Mouse (Mus musculus) cerebellum, adult 2 months (tissue): ENCODE results near the gene Plxna2. TPM values are rescaled to one million over a fixed set of nuclear protein-coding genes. Genes with fewer than 3 reads are reported as not detected.

Experiments
- DNase-seq, 2 experiments: peaks; one replicate each; pipeline ENCODE4 v3.0.0; 2021
- H3K27ac ChIP-seq: fragments of 200-500 bp; 2 replicates; pipeline ENCODE4 v1.5.1; 2012; ENCODE audit warnings: low read length, control low read depth, inconsistent platforms; ENCODE audit not compliant: insufficient read depth
- H3K27me3 ChIP-seq: fragments of 200-500 bp; 2 replicates; pipeline ENCODE4 v1.6.1; 2012; ENCODE audit warnings: inconsistent platforms, mild to moderate bottlenecking, low read length, moderate library complexity; ENCODE audit not compliant: control insufficient read depth, insufficient read depth
- H3K4me1 ChIP-seq: fragments of 200-500 bp; 2 replicates; pipeline ENCODE4 v1.6.1; 2011; ENCODE audit warnings: low read length; ENCODE audit not compliant: control insufficient read depth, insufficient read depth
- H3K4me3 ChIP-seq: fragments of 200-500 bp; replicated peaks from 2 replicates; pipeline ENCODE3; 2011; ENCODE audit warnings: mild to moderate bottlenecking, low read depth, low read length, control low read depth; ENCODE audit not compliant: insufficient read depth
- CTCF ChIP-seq: fragments of 200-500 bp; IDR thresholded peaks from 2 replicates; pipeline ENCODE4 v1.5.1; 2011; ENCODE audit warnings: low read depth, mild to moderate bottlenecking, control low read depth, low read length, moderate library complexity, borderline replicate concordance; ENCODE audit not compliant: insufficient read depth
- POLR2A ChIP-seq: fragments of 200-500 bp; IDR thresholded peaks from 2 replicates; pipeline ENCODE4 v1.6.1; 2011; ENCODE audit warnings: low read length, control low read depth, borderline replicate concordance; ENCODE audit not compliant: insufficient read depth
- WGBS: fragments of 180-500 bp; shearing (Covaris S2); methylation state at CpG from one replicate; pipeline ENCODE4 v1.1.7; 2018; 5-methylcytosine and 5-hydroxymethylcytosine counted together
- polyA plus RNA-seq: library from polyadenylated mRNA; depleted of rRNA; stranded (reverse); fragments of >200 nt; gene quantifications from 2 replicates; pipeline ENCODE4 v1.2.3, GENCODE M21; 2012

The Plxna2 gene
- polyA plus RNA-seq, 1 experiment, result 18.0 TPM

DNA sequence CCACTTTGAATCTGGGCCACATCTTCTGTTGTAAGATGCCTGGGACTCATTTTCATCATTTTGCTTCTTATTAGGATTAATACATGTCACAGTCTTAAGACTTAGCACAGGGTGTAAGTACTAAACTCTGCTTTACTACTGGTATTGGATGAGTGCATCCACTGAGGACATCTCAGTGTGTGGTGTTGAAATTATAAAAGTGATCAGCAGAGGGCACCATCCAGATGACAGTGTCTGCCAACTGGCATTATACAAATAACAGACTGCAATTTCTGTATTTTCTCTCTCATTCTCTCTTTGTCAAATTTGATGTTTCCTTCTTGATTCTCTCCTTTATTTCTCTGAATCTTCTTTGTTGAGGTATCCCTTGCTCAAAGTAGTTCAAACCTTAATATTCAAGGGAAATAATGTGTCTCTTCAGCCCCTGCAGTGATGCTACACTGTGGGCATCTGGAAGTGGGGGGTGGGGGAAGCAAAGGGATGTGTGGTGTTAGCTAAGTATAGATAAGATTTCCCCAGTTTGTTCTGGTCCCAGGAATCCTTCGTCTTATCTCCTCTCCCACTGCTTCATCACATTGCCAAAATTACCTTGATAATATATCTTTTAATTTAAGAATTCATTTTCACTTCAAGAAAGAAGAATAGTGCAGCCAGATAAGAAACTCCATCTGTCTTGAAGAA is 221.4 kb downstream of the Plxna2 start:
- no peak overlapping the region for H3K4me3 ChIP-seq
- TF ChIP-seq CTCF (peak; percentile 49; the same call in 1 of the 2 replicates), POLR2A (no peak)
- no peak overlapping the region for H3K27ac ChIP-seq
- H3K27me3 ChIP-seq, result no peaks in the 10 kb centered on the region; the same call in 1 of the 2 replicates
- 38% methylated on average over 1 of the region's 1 CpGs for WGBS
- peak; percentile 24 to 32 for DNase-seq
- no peaks in the 10 kb centered on the region for H3K4me1 ChIP-seq

DNA sequence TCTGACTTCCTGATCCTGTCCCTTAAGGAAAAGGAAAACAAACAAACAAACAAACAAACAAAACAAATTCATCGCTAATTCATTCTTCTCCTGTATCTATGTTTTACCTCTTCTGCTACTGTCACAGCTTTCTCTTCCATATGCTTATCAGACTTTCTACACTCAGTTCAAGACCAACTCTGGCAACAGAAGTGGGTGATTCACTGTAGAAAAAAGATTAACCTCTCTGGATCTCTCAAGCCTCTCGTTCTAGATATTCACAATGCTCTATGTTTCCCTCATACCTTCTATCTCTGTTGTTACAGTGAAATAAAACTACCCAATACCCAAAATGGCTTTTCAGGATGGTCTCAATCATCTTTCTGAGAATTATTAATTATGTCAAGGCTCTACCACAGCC is 225.0 kb downstream of the Plxna2 start:
- H3K27me3 ChIP-seq, result no peaks in the 10 kb centered on the region; the same call in 1 of the 2 replicates
- TF ChIP-seq CTCF (no peak), POLR2A (no peak)
- no peaks in the 10 kb centered on the region for H3K4me1 ChIP-seq
- WGBS, result 87% methylated on average over 2 of the region's 2 CpGs
- no peak overlapping the region for H3K4me3 ChIP-seq
- no peak for DNase-seq
- H3K27ac ChIP-seq, result no peak overlapping the region

DNA sequence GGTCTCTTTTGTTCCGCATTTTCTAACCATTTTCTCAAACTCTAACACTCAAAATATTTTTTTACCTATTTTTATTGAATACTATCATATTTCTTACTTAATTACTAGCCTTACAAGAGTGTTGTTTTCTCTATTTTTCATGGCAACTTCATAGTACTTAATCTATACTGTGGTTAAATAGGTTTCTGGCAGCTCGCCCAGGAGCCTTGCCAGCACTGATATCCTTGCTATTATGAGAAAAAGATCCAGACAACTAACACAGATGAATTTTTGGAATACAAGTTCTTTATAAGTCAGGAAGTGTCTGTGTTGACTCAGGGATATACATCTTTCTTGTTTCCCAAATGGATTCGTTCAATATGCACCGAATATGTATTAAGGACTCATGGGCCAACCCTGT is 229.0 kb downstream of the Plxna2 start:
- DNase-seq, result no peak
- no peak for TF ChIP-seq CTCF
- no peak for TF ChIP-seq POLR2A
- no peak overlapping the region for H3K4me3 ChIP-seq
- H3K4me1 ChIP-seq, result no peaks in the 10 kb centered on the region
- 90% methylated on average over 4 of the region's 4 CpGs for WGBS
- H3K27me3 ChIP-seq, result no peaks in the 10 kb centered on the region; the same call in 1 of the 2 replicates
- no peak overlapping the region for H3K27ac ChIP-seq

DNA sequence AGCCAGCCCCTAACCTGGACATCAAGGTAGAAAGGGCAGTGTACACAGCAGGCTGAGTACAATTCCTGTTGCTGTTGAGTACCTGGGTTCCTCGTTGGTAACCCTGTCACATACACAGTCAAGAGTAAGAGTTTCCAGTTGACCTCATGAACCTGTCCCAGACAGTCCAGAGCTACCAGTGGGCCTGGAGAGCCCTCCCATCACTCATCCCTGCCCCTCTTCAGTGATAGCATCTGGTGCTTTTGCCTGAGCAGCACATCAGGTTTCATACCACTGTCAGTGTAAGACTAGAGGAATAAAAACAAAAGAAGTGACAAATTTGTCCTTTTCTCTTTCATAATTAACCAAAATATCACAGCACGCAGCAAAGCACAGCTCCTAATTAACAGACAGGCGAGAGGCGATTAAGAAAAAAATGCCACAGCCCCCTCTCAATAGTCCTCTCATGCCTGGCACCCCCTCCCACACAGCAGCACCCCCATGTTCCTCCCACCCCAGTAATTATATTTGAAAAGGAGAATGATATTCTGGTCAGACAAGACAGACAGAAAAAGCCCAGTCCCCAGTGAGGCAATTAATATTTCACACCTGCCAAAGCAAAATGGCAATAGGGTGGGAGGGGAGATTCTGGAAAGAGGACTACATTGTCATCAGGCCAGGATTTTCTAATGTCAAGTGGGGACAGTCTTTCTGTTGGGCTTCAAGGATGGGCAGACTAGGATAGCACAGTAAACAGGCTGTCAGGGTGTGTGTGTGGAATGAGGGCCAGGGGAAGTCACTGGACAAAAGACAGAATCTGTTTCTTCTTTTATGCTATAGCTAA is 233.4 kb downstream of the Plxna2 start:
- Histone ChIP-seq H3K4me1 (no peaks in the 10 kb centered on the region), H3K27me3 (no peaks in the 10 kb centered on the region), H3K27ac (no peak overlapping the region), H3K4me3 (no peak overlapping the region)
- WGBS, result 81% methylated on average over 4 of the region's 4 CpGs
- no peak for DNase-seq
- TF ChIP-seq POLR2A (no peak), CTCF (no peak)

DNA sequence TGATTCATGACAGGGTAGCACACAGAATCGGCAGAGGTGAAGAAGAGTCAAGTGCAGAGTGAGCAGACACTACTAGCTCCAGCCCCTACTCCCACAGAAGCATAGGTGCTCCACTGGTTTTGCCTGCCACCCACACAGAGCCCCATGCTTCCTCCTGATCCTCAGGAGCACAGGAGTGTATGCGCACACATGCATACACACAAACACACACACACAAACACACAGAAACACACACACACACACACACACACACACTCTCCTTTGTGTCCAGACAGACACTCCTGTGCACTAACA is 234.0 kb downstream of the Plxna2 start:
- Histone ChIP-seq H3K4me1 (no peaks in the 10 kb centered on the region), H3K4me3 (no peak overlapping the region), H3K27me3 (no peaks in the 10 kb centered on the region), H3K27ac (no peak overlapping the region)
- no peak for TF ChIP-seq POLR2A
- TF ChIP-seq CTCF, result no peak
- DNase-seq, result no peak
- 32% methylated on average over 2 of the region's 2 CpGs for WGBS
